Mouse (Mus musculus) midbrain, embryonic 14.5 days (tissue): ENCODE data around the gene Trim10. TPM values are rescaled to one million over a fixed set of nuclear protein-coding genes. Genes with fewer than 3 reads are reported as not detected.

Source experiments
- ATAC-seq: fragments of 200-750 bp; cut with Nextera tagmentation; 2 replicates; pipeline ENCODE4 v1.8.0; 2017; ENCODE audit warnings: moderate number of reproducible peaks, moderate library complexity; ENCODE audit not compliant: low FRiP score, low TSS enrichment
- DNase-seq: peaks from one replicate; pipeline ENCODE4 v3.0.0-alpha.2; 2015
- H3K27ac ChIP-seq: fragments of 300-500 bp; sonication (generic); replicated peaks from 2 replicates; pipeline ENCODE4 v1.5.1; 2014; ENCODE audit warnings: mild to moderate bottlenecking, low read depth, low read length, moderate library complexity
- H3K27me3 ChIP-seq: fragments of 300-500 bp; sonication (generic); 2 replicates; pipeline ENCODE4 v1.6.1; 2014; ENCODE audit warnings: low read length, control low read depth, mixed read lengths; ENCODE audit not compliant: control insufficient read depth, insufficient read depth
- H3K36me3 ChIP-seq: fragments of 300-500 bp; sonication (generic); 2 replicates; pipeline ENCODE4 v1.6.1; 2014; ENCODE audit warnings: low read length, control low read depth; ENCODE audit not compliant: control insufficient read depth, insufficient read depth
- H3K4me1 ChIP-seq: fragments of 300-500 bp; sonication (generic); 2 replicates; pipeline ENCODE4 v1.6.1; 2014; ENCODE audit warnings: mild to moderate bottlenecking, antibody characterized with exemption, low read length, control low read depth; ENCODE audit not compliant: control insufficient read depth, insufficient read depth
- H3K4me2 ChIP-seq: fragments of 300-500 bp; sonication (generic); 2 replicates; pipeline ENCODE4 v1.6.1; 2014; ENCODE audit warnings: mild to moderate bottlenecking, low read length, moderate library complexity
- H3K4me3 ChIP-seq: fragments of 300-500 bp; sonication (generic); replicated peaks from 2 replicates; pipeline ENCODE4 v1.5.1; 2014; ENCODE audit warnings: low read depth, low read length
- H3K9ac ChIP-seq: fragments of 300-500 bp; sonication (generic); replicated peaks from 2 replicates; pipeline ENCODE4 v1.6.1; 2014; ENCODE audit warnings: mild to moderate bottlenecking, low read length, moderate library complexity
- H3K9me3 ChIP-seq: fragments of 300-500 bp; sonication (generic); 2 replicates; pipeline ENCODE4 v1.6.1; 2016; ENCODE audit warnings: low read length, control low read depth, mixed read lengths; ENCODE audit not compliant: control insufficient read depth
- WGBS: fragments of 180-500 bp; shearing (Covaris S2); extraction: QIAGEN DNeasy Blood & Tissue Kit; methylation state at CpG from one replicate; pipeline ENCODE4 v1.1.7; 2014; 5-methylcytosine and 5-hydroxymethylcytosine counted together
- polyA plus RNA-seq: library from polyadenylated mRNA; unstranded; fragments of >200 nt; fragmentation: Nextera tagmentation; extraction: Ambion mirVana; gene quantifications from 2 replicates; pipeline ENCODE4 v1.2.1, GENCODE M21; 2014

The Trim10 gene
- polyA plus RNA-seq, 1 experiment from 2014 or later = 1.1 TPM

DNA sequence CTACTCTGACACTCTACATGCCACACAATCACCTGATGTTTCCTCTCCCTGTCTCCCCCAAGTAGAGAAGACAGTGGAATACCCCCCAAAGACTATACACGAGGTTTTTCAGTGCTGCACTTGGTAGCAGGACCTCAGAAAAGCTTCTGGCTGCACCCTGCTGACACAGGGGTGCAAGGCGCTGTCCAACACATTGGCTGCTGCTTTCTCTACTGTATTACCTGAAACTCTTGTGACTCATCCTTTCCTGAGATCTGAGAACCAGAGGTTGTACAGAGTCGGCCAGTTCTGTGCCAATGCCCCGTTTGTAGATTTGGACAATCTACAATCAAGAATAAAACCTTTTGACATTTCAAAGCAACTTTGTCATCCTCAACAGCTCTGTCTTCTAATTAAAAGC is 40.4 kb downstream of the Trim10 start:
- WGBS = 59% methylated on average over 4 of the region's 4 CpGs
- no peaks in the 10 kb centered on the region for H3K4me1 ChIP-seq
- no peak overlapping the region for H3K27ac ChIP-seq
- no peaks in the 10 kb centered on the region for H3K9me3 ChIP-seq
- H3K9ac ChIP-seq = no peak overlapping the region
- H3K27me3 ChIP-seq = no peaks in the 10 kb centered on the region
- DNase-seq = no peak
- H3K36me3 ChIP-seq = no peaks in the 10 kb centered on the region
- no peak for ATAC-seq
- H3K4me2 ChIP-seq = no peak overlapping the region
- H3K4me3 ChIP-seq = no peak overlapping the region

DNA sequence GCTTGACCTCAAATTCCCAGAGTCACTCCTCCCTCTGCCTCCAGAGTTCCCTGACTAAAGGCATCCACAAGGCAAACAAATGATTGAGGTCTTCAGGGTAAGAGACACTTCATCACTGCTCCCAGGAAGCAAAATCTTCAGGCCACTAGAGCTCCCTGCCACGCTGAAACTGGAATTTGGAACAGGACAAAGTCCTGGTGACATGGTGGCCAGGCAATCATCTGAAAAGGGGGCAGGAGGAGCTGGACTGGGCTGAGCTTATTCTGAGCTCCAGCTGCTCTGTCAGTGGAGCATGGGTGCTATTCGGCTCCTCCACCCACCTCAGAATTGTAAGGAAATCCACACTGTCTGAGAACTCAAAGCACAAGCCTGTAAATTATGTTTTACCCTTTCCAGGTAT is 42.7 kb downstream of the Trim10 start:
- 79% methylated on average over 2 of the region's 2 CpGs for WGBS
- Histone ChIP-seq H3K27ac (no peak overlapping the region), H3K4me3 (no peak overlapping the region), H3K9ac (no peak overlapping the region), H3K36me3 (no peaks in the 10 kb centered on the region), H3K9me3 (no peaks in the 10 kb centered on the region), H3K4me2 (no peak overlapping the region), H3K4me1 (no peaks in the 10 kb centered on the region), H3K27me3 (no peaks in the 10 kb centered on the region)
- no peak for ATAC-seq
- no peak for DNase-seq

DNA sequence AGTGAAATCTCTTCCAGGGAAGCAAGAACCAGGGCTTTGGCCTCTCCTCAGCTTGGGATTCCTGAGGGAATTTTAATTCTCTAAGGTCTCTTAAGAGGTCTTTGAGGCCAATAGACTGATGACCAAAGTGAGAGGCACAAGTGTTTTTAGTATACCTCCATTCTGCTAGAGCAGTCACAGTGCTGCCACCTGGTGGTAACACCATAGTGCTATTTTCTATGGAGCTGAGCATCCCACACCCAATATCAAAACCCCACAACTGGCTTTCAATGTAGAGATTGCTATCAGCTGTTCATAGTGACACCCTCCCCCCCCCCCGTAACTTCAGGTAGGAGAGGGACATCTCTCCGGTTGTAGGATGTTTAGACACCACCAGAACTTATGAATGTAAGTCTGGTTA is 44.7 kb downstream of the Trim10 start:
- Histone ChIP-seq H3K27me3 (no peaks in the 10 kb centered on the region), H3K4me1 (no peaks in the 10 kb centered on the region), H3K4me2 (no peak overlapping the region), H3K9ac (no peak overlapping the region), H3K4me3 (no peak overlapping the region), H3K36me3 (no peaks in the 10 kb centered on the region), H3K27ac (no peak overlapping the region), H3K9me3 (no peaks in the 10 kb centered on the region)
- peak; percentile 89 for DNase-seq
- 14% methylated on average over 2 of the region's 2 CpGs for WGBS
- ATAC-seq = no peak

DNA sequence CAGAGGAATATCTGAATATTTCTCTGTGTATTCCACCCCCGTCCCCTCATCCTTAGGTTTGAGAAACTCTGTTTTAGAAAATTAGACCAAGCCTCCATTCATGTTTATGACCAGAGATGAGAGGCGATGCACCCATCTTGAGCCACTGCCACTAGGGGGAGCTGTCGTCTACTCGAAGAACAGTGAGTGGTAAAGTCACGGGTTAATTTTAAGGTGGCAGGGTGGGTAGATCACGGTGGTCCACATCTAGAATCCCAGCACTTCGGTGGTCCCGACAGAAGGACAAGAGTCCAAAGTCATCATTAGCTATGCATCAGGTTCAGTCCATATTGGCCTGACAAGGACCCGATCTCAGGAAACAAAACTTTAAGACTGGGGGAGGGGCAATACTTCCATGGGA is 45.7 kb downstream of the Trim10 start:
- Histone ChIP-seq H3K9me3 (no peaks in the 10 kb centered on the region), H3K9ac (no peak overlapping the region), H3K27ac (no peak overlapping the region), H3K27me3 (no peaks in the 10 kb centered on the region), H3K4me3 (no peak overlapping the region), H3K36me3 (no peaks in the 10 kb centered on the region), H3K4me2 (no peak overlapping the region), H3K4me1 (no peaks in the 10 kb centered on the region)
- ATAC-seq (no peak), DNase-seq (peak; percentile 78)
- 17% methylated on average over 9 of the region's 9 CpGs for WGBS

DNA sequence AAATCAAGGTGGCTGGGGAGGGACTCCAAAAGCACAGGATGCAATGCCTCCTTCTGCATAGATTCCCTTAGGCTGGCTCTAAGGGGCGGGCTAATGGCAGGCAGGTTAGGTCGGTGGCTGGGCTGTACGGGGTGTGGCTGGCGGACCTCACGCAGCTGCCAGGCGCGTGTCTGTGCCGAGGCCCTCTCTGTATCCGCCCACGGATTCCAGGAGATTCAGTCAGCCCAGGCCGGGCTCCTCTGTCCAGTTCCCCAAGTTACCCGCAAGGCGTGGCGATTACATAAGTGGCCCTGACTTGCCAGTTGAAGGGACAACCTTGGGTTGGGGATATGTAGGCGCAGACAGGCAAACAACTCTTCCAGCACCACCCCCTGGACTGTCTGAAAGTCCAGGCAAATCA is 50.9 kb downstream of the Trim10 start:
- H3K4me3 ChIP-seq = no peak overlapping the region
- no peak overlapping the region for H3K27ac ChIP-seq
- no peak overlapping the region for H3K9ac ChIP-seq
- DNase-seq (no peak), ATAC-seq (no peak)
- H3K9me3 ChIP-seq = no peaks in the 10 kb centered on the region
- 54% methylated on average over 15 of the region's 15 CpGs for WGBS
- H3K36me3 ChIP-seq = no peaks in the 10 kb centered on the region
- no peak overlapping the region for H3K4me2 ChIP-seq
- H3K4me1 ChIP-seq = no peaks in the 10 kb centered on the region
- H3K27me3 ChIP-seq = no peaks in the 10 kb centered on the region

GRCm38 (mm10) chr17:36922715-36923114 is 53.3 kb downstream of the Trim10 start:
- DNase-seq = no peak
- H3K9ac ChIP-seq = no peak overlapping the region
- H3K4me3 ChIP-seq = no peak overlapping the region
- ATAC-seq = no peak
- 91% methylated on average over 4 of the region's 4 CpGs for WGBS
- no peak overlapping the region for H3K27ac ChIP-seq
- no peaks in the 10 kb centered on the region for H3K27me3 ChIP-seq
- H3K36me3 ChIP-seq = no peaks in the 10 kb centered on the region
- no peaks in the 10 kb centered on the region for H3K9me3 ChIP-seq
- H3K4me1 ChIP-seq = no peaks in the 10 kb centered on the region
- no peak overlapping the region for H3K4me2 ChIP-seq

GRCm38 (mm10) chr17:36923491-36923890 is 54.1 kb downstream of the Trim10 start:
- H3K9ac ChIP-seq = no peak overlapping the region
- H3K4me2 ChIP-seq = no peak overlapping the region
- 71% methylated on average over 4 of the region's 4 CpGs for WGBS
- DNase-seq = no peak
- H3K27ac ChIP-seq = no peak overlapping the region
- no peaks in the 10 kb centered on the region for H3K9me3 ChIP-seq
- no peaks in the 10 kb centered on the region for H3K36me3 ChIP-seq
- H3K4me3 ChIP-seq = no peak overlapping the region
- no peaks in the 10 kb centered on the region for H3K4me1 ChIP-seq
- H3K27me3 ChIP-seq = no peaks in the 10 kb centered on the region
- no peak for ATAC-seq

Other genes starting within 250 kb of the Trim10 start
- not detected in 2 replicates for gene H2-M9, start 226.9 kb upstream of the Trim10 start, polyA plus RNA-seq
- not detected in 2 replicates for gene H2-M1, start 197.4 kb upstream of the Trim10 start, polyA plus RNA-seq
- gene H2-M10.5, start 96.7 kb upstream of the Trim10 start, polyA plus RNA-seq = not detected in 2 replicates
- gene H2-M10.6, start 57.4 kb upstream of the Trim10 start, polyA plus RNA-seq = not detected in 2 replicates
- gene Trim26, start 32.4 kb upstream of the Trim10 start, polyA plus RNA-seq = 31.0 and 36.5 TPM in 2 replicates
- 0.33 and 0.58 TPM in 2 replicates for gene Trim15, start 2.4 kb upstream of the Trim10 start, polyA plus RNA-seq
- not detected in 2 replicates for gene Trim40, start 20.5 kb downstream of the Trim10 start, polyA plus RNA-seq
- not detected in 2 replicates for gene Trim31, start 28.5 kb downstream of the Trim10 start, polyA plus RNA-seq
- gene Rnf39, start 73.3 kb downstream of the Trim10 start, polyA plus RNA-seq = 1.1 and 1.7 TPM in 2 replicates
- 176 and 215 TPM in 2 replicates for gene Ppp1r11, start 82.2 kb downstream of the Trim10 start, polyA plus RNA-seq
- gene Znrd1, start 89.0 kb downstream of the Trim10 start, polyA plus RNA-seq = 64.7 and 69.4 TPM in 2 replicates
- 2.9 and 6.1 TPM in 2 replicates for gene Znrd1as, start 89.0 kb downstream of the Trim10 start, polyA plus RNA-seq
- gene 2410137M14Rik, start 111.7 kb downstream of the Trim10 start, polyA plus RNA-seq = 0.32 and 0.76 TPM in 2 replicates
- 1.8 and 2.0 TPM in 2 replicates for gene H2-M5, start 120.0 kb downstream of the Trim10 start, polyA plus RNA-seq
- 283 and 301 TPM in 2 replicates for gene Zfp57, start 131.6 kb downstream of the Trim10 start, polyA plus RNA-seq
- gene Mog, start 153.8 kb downstream of the Trim10 start, polyA plus RNA-seq = 1.9 and 2.2 TPM in 2 replicates
- 103 and 123 TPM in 2 replicates for gene Gabbr1, start 176.4 kb downstream of the Trim10 start, polyA plus RNA-seq
- not detected in 2 replicates for gene Olfr90, start 218.9 kb downstream of the Trim10 start, polyA plus RNA-seq
- not detected in 2 replicates for gene Olfr91, start 228.7 kb downstream of the Trim10 start, polyA plus RNA-seq